In the genomic region with DNA sequence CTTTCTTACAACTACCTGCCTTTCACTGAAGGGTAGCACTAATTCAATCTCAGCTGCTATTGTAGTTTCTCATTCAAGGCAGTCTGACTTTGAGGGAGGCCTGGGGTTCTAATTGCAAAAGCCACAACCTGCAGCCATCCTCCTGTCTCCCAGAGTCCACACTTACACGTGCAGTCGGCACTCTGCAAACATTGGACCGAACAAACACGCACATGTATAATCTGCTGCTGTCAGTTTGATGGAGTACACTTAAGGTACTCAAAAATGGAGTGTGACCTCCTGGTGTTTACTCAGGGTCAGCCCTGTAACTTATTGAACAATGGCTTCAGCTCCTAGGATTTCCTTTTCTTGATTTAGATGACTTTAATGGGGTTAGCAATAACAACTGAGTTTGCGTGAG, we compare ENCODE assay signal across 11 mouse cellular contexts. TPM values are rescaled to one million over a fixed set of nuclear protein-coding genes. Genes with fewer than 3 reads are reported as not detected.
DNase-seq lines count a peak whose midpoint lies in the region; ATAC-seq and TF ChIP-seq lines count a peak whose summit lies in the region.
"Had no signal": no experiment of that assay in that cellular context is flagged by ENCODE, and none has a peak within 500 bp of the region (broad histone marks: within the 10 kb centered on the region; RNA-seq: fewer than 3 reads in every experiment).

No protein-coding gene starts in this region.

- no peak overlapping the region for H3K9ac ChIP-seq in lung, embryonic 14.5 days
- no peak overlapping the region; the same call in 1 of the 2 replicates for H3K9ac ChIP-seq in limb, embryonic 11.5 days (ENCODE audit: low read length)
- no peak overlapping the region for H3K9ac ChIP-seq in stomach, embryonic 14.5 days (replicated peaks; ENCODE audit: low read depth, low read length)

- no peak overlapping the region for H3K4me3 ChIP-seq in lung, embryonic 14.5 days (ENCODE audit: low read depth, low read length)
- H3K4me3 ChIP-seq in limb, embryonic 11.5 days (ENCODE audit: low read depth, low read length), result no peak overlapping the region
- H3K4me3 ChIP-seq in stomach, embryonic 14.5 days (ENCODE audit: low read depth, low read length), result no peak overlapping the region

- H3K27me3 ChIP-seq in lung, embryonic 14.5 days (ENCODE audit: insufficient read depth, low read length), result no peaks in the 10 kb centered on the region
- no peaks in the 10 kb centered on the region for H3K27me3 ChIP-seq in limb, embryonic 11.5 days (ENCODE audit: control insufficient read depth, insufficient read depth, low read length)
- H3K27me3 ChIP-seq in stomach, embryonic 14.5 days (ENCODE audit: control insufficient read depth, insufficient read depth, low read length), result no peaks in the 10 kb centered on the region

- H3K9me3 ChIP-seq in lung, embryonic 14.5 days (ENCODE audit: low read depth, low read length), result no peaks in the 10 kb centered on the region
- no peaks in the 10 kb centered on the region for H3K9me3 ChIP-seq in limb, embryonic 11.5 days (ENCODE audit: control insufficient read depth, low read length)
- H3K9me3 ChIP-seq in stomach, embryonic 14.5 days (ENCODE audit: control insufficient read depth, low read depth, low read length), result no peaks in the 10 kb centered on the region

- peak; percentile 47 for DNase-seq in embryo, embryonic 10 days (ENCODE audit: low spot score)
- DNase-seq in embryo, embryonic 9.5 days (ENCODE audit: extremely low spot score), result no peak
- DNase-seq in lung, embryonic 14.5 days, result peak; percentile 69
- DNase-seq in lung, postnatal 10 days, result no peak
- DNase-seq in limb, embryonic 11.5 days (ENCODE audit: low spot score), result no peak
- DNase-seq in c-Kit-positive CD71-positive TER-119-positive erythroid progenitor cells, embryonic 14.5 days (ENCODE audit: low spot score), result no peak
- no peak for DNase-seq in spleen, postnatal 36 days (ENCODE audit: low spot score in 2 of 2)
- DNase-seq: cerebellum, adult 9-11 months; kidney, postnatal 36 days had no signal

- TF ChIP-seq CTCF in lung, embryonic 14.5 days (IDR thresholded peaks at IDR 0.05; ENCODE audit: low read depth), result no peak

- H3K36me3 ChIP-seq in lung, embryonic 14.5 days (ENCODE audit: insufficient read depth), result no peaks in the 10 kb centered on the region
- no peaks in the 10 kb centered on the region for H3K36me3 ChIP-seq in limb, embryonic 11.5 days (ENCODE audit: control insufficient read depth, insufficient read depth, low read length)
- H3K36me3 ChIP-seq in stomach, embryonic 14.5 days (ENCODE audit: control insufficient read depth, insufficient read depth, low read length), result no peaks in the 10 kb centered on the region

- H3K4me1 ChIP-seq in lung, embryonic 14.5 days (ENCODE audit: insufficient read depth), result peaks cover 37% of the 10 kb centered on the region
- H3K4me1 ChIP-seq in limb, embryonic 11.5 days (ENCODE audit: control insufficient read depth, insufficient read depth, low read length), result peaks cover 50% of the 10 kb centered on the region
- peaks cover 34% of the 10 kb centered on the region for H3K4me1 ChIP-seq in stomach, embryonic 14.5 days (ENCODE audit: control insufficient read depth, insufficient read depth, low read length)

- no peak overlapping the region; the same call in 1 of the 2 replicates for H3K27ac ChIP-seq in lung, embryonic 14.5 days (ENCODE audit: low read depth)
- H3K27ac ChIP-seq in limb, embryonic 11.5 days (replicated peaks; ENCODE audit: low read depth, low read length), result peak overlapping the region; percentile 43
- peak overlapping the region; percentile 44; the same call in 1 of the 2 replicates for H3K27ac ChIP-seq in stomach, embryonic 14.5 days (ENCODE audit: low read length)

- H3K4me2 ChIP-seq in lung, embryonic 14.5 days, result no peak overlapping the region
- no peak overlapping the region for H3K4me2 ChIP-seq in limb, embryonic 11.5 days (ENCODE audit: low read depth, severe bottlenecking)
- no peak overlapping the region for H3K4me2 ChIP-seq in stomach, embryonic 14.5 days (replicated peaks; ENCODE audit: low read depth, low read length)

- 28% methylated on average over 5 of the region's 5 CpGs for WGBS in lung, embryonic 14.5 days
- WGBS in limb, embryonic 11.5 days, result 62% methylated on average over 5 of the region's 5 CpGs
- WGBS in stomach, embryonic 14.5 days, result 20% methylated on average over 5 of the region's 5 CpGs

- ATAC-seq in lung, embryonic 14.5 days (ENCODE audit: insufficient read depth), result 0 out of 2 replicates have a peak, but pooled peaks have one; percentile 33
- no peak for ATAC-seq in limb, embryonic 11.5 days (ENCODE audit: insufficient number of reproducible peaks, low FRiP score, low TSS enrichment, low read depth)
- no peak for ATAC-seq in stomach, embryonic 14.5 days (ENCODE audit: insufficient number of reproducible peaks, insufficient read depth, low FRiP score, low read depth)

RNA-seq across cellular contexts. Expression of a gene that starts 14.0 kb away (rescaled TPM):
- 11.6 and 12.8 TPM in 2 replicates for polyA plus RNA-seq in lung, embryonic 14.5 days (2014; fragmentation: Nextera tagmentation; extraction: Ambion mirVana)
- 43.2 and 48.9 TPM in 2 replicates for polyA plus RNA-seq in limb, embryonic 11.5 days (2014; fragmentation: Nextera tagmentation; extraction: Ambion mirVana)
- polyA plus RNA-seq in stomach, embryonic 14.5 days (2014; fragmentation: Nextera tagmentation; extraction: Ambion mirVana), result 10.8 and 12.9 TPM in 2 replicates

RNA-seq across cellular contexts. Expression of a gene that starts 40.5 kb away (rescaled TPM):
- 1.9 and 3.0 TPM in 2 replicates for polyA plus RNA-seq in lung, embryonic 14.5 days (2014; fragmentation: Nextera tagmentation; extraction: Ambion mirVana)
- polyA plus RNA-seq in limb, embryonic 11.5 days (2014; fragmentation: Nextera tagmentation; extraction: Ambion mirVana), result 0.27 TPM in 1 of 2 replicates, not detected in the other
- 1.5 and 116 TPM in 2 replicates for polyA plus RNA-seq in stomach, embryonic 14.5 days (2014; fragmentation: Nextera tagmentation; extraction: Ambion mirVana)
- polyA plus RNA-seq: neural tube, embryonic 11.5 days had no signal

RNA-seq across cellular contexts. Expression of a gene that starts 43.8 kb away (rescaled TPM):
- 1,596 and 1,677 TPM in 2 replicates for polyA plus RNA-seq in lung, embryonic 14.5 days (2014; fragmentation: Nextera tagmentation; extraction: Ambion mirVana)
- 2,834 and 2,987 TPM in 2 replicates for polyA plus RNA-seq in limb, embryonic 11.5 days (2014; fragmentation: Nextera tagmentation; extraction: Ambion mirVana)
- polyA plus RNA-seq in stomach, embryonic 14.5 days (2014; fragmentation: Nextera tagmentation; extraction: Ambion mirVana), result 1,146 and 1,247 TPM in 2 replicates

Comparison
In these comparisons a context has a peak if more than half of its experiments do, and no peak if none do; other contexts are left out.
1. DNase-seq: peak in embryo, embryonic 10 days (single experiment) and lung, embryonic 14.5 days (single experiment); none in embryo, embryonic 9.5 days (single experiment), lung, postnatal 10 days (single experiment), limb, embryonic 11.5 days (single experiment), c-Kit-positive CD71-positive TER-119-positive erythroid progenitor cells, embryonic 14.5 days (single experiment) and spleen, postnatal 36 days (0 of 2).